12 mouse cellular contexts compared by ENCODE assay signal in the genomic region with DNA sequence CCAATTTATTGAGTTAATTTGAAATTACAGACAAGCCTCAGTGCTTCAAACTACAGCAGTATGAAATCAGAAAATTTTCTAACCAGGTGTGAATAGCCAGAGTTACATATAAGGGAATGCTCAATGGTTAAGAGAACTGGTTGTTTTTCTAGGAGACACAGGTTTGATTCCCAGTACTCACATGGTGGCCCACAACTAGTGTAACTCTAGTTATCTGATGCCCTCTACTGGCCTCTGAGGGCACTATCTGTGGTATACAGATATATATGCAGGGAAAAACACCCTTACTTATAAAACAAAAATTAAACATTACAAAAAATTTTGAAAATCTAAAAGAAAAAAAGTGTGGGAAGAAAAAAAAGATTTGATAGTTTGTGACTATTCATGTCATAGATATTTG. TPM values are rescaled to one million over a fixed set of nuclear protein-coding genes. Genes with fewer than 3 reads are reported as not detected.
A peak's percentile ranks its signal among the peaks of the same experiment; 100 is the strongest.
DNase-seq lines count a peak whose midpoint lies in the region; ATAC-seq and TF ChIP-seq lines count a peak whose summit lies in the region.
"Had no signal": no experiment of that assay in that cellular context is flagged by ENCODE, and none has a peak within 500 bp of the region (broad histone marks: within the 10 kb centered on the region; RNA-seq: fewer than 3 reads in every experiment).

No protein-coding gene starts in this region.

- peak; percentile 11; the same call in 1 of the 2 replicates for TF ChIP-seq CTCF in heart, postnatal 0 days (IDR thresholded peaks at IDR 0.05; ENCODE audit: low read depth)

- H3K9ac ChIP-seq in heart, postnatal 0 days (replicated peaks; ENCODE audit: low read depth, low read length), result no peak overlapping the region
- H3K9ac ChIP-seq in midbrain, embryonic 14.5 days (replicated peaks; ENCODE audit: low read length), result no peak overlapping the region
- no peak overlapping the region for H3K9ac ChIP-seq in midbrain, embryonic 16.5 days (ENCODE audit: low read depth, low read length)
- H3K9ac ChIP-seq in hindbrain, embryonic 13.5 days, result no peak overlapping the region

- H3K4me1 ChIP-seq in heart, postnatal 0 days (ENCODE audit: control insufficient read depth, insufficient read depth), result no peaks in the 10 kb centered on the region
- H3K4me1 ChIP-seq in midbrain, embryonic 14.5 days (ENCODE audit: control insufficient read depth, insufficient read depth, low read length), result no peaks in the 10 kb centered on the region
- H3K4me1 ChIP-seq in midbrain, embryonic 16.5 days (ENCODE audit: control insufficient read depth, insufficient read depth, low read length), result no peaks in the 10 kb centered on the region
- no peaks in the 10 kb centered on the region for H3K4me1 ChIP-seq in hindbrain, embryonic 13.5 days (replicated peaks)

- no peak for TF ChIP-seq EP300 in heart, postnatal 0 days (IDR thresholded peaks at IDR 0.05; ENCODE audit: low read depth)

- DNase-seq in heart, postnatal 0 days (ENCODE audit: low spot score), result no peak
- DNase-seq in heart, postnatal 25 days (ENCODE audit: low spot score), result no peak
- peak; percentile 26 for DNase-seq in midbrain, embryonic 14.5 days
- peak; percentile 27 for DNase-seq in NIH3T3 (ENCODE audit: low read depth)
- DNase-seq in splenic B cell, adult 2 months (ENCODE audit: low read depth, low spot score), result peak; percentile 20
- DNase-seq: adrenal gland, adult 8-10 months; kidney, postnatal 14 days; thymus, adult 18-20 months had no signal

- peaks cover 56% of the 10 kb centered on the region for H3K36me3 ChIP-seq in heart, postnatal 0 days (replicated peaks; ENCODE audit: control insufficient read depth, insufficient read depth, low read length)
- H3K36me3 ChIP-seq in midbrain, embryonic 14.5 days (ENCODE audit: control insufficient read depth, insufficient read depth, low read length), result peaks cover 73% of the 10 kb centered on the region
- H3K36me3 ChIP-seq in midbrain, embryonic 16.5 days (ENCODE audit: control insufficient read depth, insufficient read depth, low read length), result peaks cover 18% of the 10 kb centered on the region
- peaks cover 23% of the 10 kb centered on the region for H3K36me3 ChIP-seq in splenic B cell, adult 2 months (ENCODE audit: control insufficient read depth, insufficient read depth, low read length, poor library complexity, severe bottlenecking)
- peaks cover 71% of the 10 kb centered on the region for H3K36me3 ChIP-seq in hindbrain, embryonic 13.5 days

- ATAC-seq in heart, postnatal 0 days (ENCODE audit: insufficient read depth, low read depth), result no peak
- no peak for ATAC-seq in midbrain, embryonic 14.5 days (ENCODE audit: low FRiP score, low TSS enrichment)
- ATAC-seq in midbrain, embryonic 16.5 days, result no peak
- no peak for ATAC-seq in hindbrain, embryonic 13.5 days (ENCODE audit: low FRiP score)
- ATAC-seq: forebrain, embryonic 16.5 days had no signal

- H3K4me3 ChIP-seq in heart, postnatal 0 days (ENCODE audit: low read depth, low read length), result no peak overlapping the region
- H3K4me3 ChIP-seq in midbrain, embryonic 14.5 days (replicated peaks; ENCODE audit: low read depth, low read length), result no peak overlapping the region
- H3K4me3 ChIP-seq in midbrain, embryonic 16.5 days (ENCODE audit: low read depth, low read length), result no peak overlapping the region
- H3K4me3 ChIP-seq in hindbrain, embryonic 13.5 days, result no peak overlapping the region

- intact Hi-C loops in heart, postnatal 25 days (cut with DNase I), result no loop called here

- H3K4me2 ChIP-seq in heart, postnatal 0 days (ENCODE audit: low read depth, low read length), result no peak overlapping the region
- no peak overlapping the region for H3K4me2 ChIP-seq in midbrain, embryonic 14.5 days (ENCODE audit: low read length)
- H3K4me2 ChIP-seq in midbrain, embryonic 16.5 days (ENCODE audit: low read length), result no peak overlapping the region
- H3K4me2 ChIP-seq in hindbrain, embryonic 13.5 days, result no peak overlapping the region

- H3K27me3 ChIP-seq in heart, postnatal 0 days (ENCODE audit: control insufficient read depth, insufficient read depth, low read length), result no peaks in the 10 kb centered on the region
- no peaks in the 10 kb centered on the region for H3K27me3 ChIP-seq in midbrain, embryonic 14.5 days (ENCODE audit: control insufficient read depth, insufficient read depth, low read length)
- no peaks in the 10 kb centered on the region for H3K27me3 ChIP-seq in midbrain, embryonic 16.5 days (ENCODE audit: control insufficient read depth, insufficient read depth, low read depth, low read length)
- no peaks in the 10 kb centered on the region for H3K27me3 ChIP-seq in splenic B cell, adult 2 months (ENCODE audit: control insufficient read depth, insufficient read depth, low read length, poor library complexity, severe bottlenecking)
- no peaks in the 10 kb centered on the region for H3K27me3 ChIP-seq in hindbrain, embryonic 13.5 days

- no peak overlapping the region for H3K27ac ChIP-seq in heart, postnatal 0 days (ENCODE audit: low read depth)
- H3K27ac ChIP-seq in midbrain, embryonic 14.5 days (replicated peaks; ENCODE audit: low read depth, low read length), result no peak overlapping the region
- H3K27ac ChIP-seq in midbrain, embryonic 16.5 days (ENCODE audit: low read length), result no peak overlapping the region
- no peak overlapping the region for H3K27ac ChIP-seq in hindbrain, embryonic 13.5 days

- no peaks in the 10 kb centered on the region for H3K9me3 ChIP-seq in heart, postnatal 0 days (replicated peaks; ENCODE audit: control insufficient read depth, low read length)
- H3K9me3 ChIP-seq in midbrain, embryonic 14.5 days (ENCODE audit: control insufficient read depth, low read length), result no peaks in the 10 kb centered on the region
- H3K9me3 ChIP-seq in midbrain, embryonic 16.5 days (replicated peaks; ENCODE audit: control insufficient read depth, low read length, poor library complexity, severe bottlenecking), result no peaks in the 10 kb centered on the region
- H3K9me3 ChIP-seq in hindbrain, embryonic 13.5 days, result no peaks in the 10 kb centered on the region

RNA-seq across cellular contexts. Expression of a gene that starts 17.2 kb away (rescaled TPM):
- 19.1 and 28.3 TPM in 2 replicates for total RNA-seq in heart, postnatal 0 days (2014; rRNA removed; ENCODE audit: low replicate concordance)
- 12.9 and 13.0 TPM in 2 replicates for polyA plus RNA-seq in heart, postnatal 0 days (2015; fragmentation: Nextera tagmentation; extraction: Ambion mirVana)
- 10 to 100 TPM; 46.9 to 56.4 TPM for total RNA-seq in heart, postnatal 25 days (2021)
- 19.3 and 25.2 TPM in 2 replicates for polyA plus RNA-seq in midbrain, embryonic 14.5 days (2014; fragmentation: Nextera tagmentation; extraction: Ambion mirVana)
- 14.9 and 19.3 TPM in 2 replicates for polyA plus RNA-seq in midbrain, embryonic 16.5 days (2015; fragmentation: Nextera tagmentation; extraction: Ambion mirVana)
- 18.1 and 19.8 TPM in 2 replicates for polyA plus RNA-seq in hindbrain, embryonic 13.5 days (2015; fragmentation: Nextera tagmentation; extraction: Ambion mirVana)

RNA-seq across cellular contexts. Expression of a gene that starts 52.8 kb away (rescaled TPM):
- total RNA-seq in heart, postnatal 0 days (2014; rRNA removed; ENCODE audit: low replicate concordance), result 0.04 TPM in 1 of 2 replicates, not detected in the other
- 0.25 and 0.49 TPM in 2 replicates for polyA plus RNA-seq in heart, postnatal 0 days (2015; fragmentation: Nextera tagmentation; extraction: Ambion mirVana)
- not detected for total RNA-seq in heart, postnatal 25 days (2021)
- 4.3 and 5.1 TPM in 2 replicates for polyA plus RNA-seq in midbrain, embryonic 14.5 days (2014; fragmentation: Nextera tagmentation; extraction: Ambion mirVana)
- polyA plus RNA-seq in midbrain, embryonic 16.5 days (2015; fragmentation: Nextera tagmentation; extraction: Ambion mirVana), result 3.9 and 4.8 TPM in 2 replicates
- 2.9 and 5.0 TPM in 2 replicates for polyA plus RNA-seq in hindbrain, embryonic 13.5 days (2015; fragmentation: Nextera tagmentation; extraction: Ambion mirVana)
- polyA plus RNA-seq: G1E had no signal

Comparison
In these comparisons a context has a peak if more than half of its experiments do, and no peak if none do; other contexts are left out.
1. DNase-seq: peak in midbrain, embryonic 14.5 days (single experiment), NIH3T3 (single experiment) and splenic B cell, adult 2 months (single experiment); none in heart, postnatal 0 days (single experiment) and heart, postnatal 25 days (single experiment).